Mouse (Mus musculus) midbrain, embryonic 13.5 days (tissue): ENCODE data around the gene C330021F23Rik. TPM values are rescaled to one million over a fixed set of nuclear protein-coding genes. Genes with fewer than 3 reads are reported as not detected.
"Not testable (repeated sequence)": the region's sequence is repeated elsewhere in the genome, so short reads cannot be mapped to it uniquely, and the experiment has no call there.

ENCODE experiments used
- ATAC-seq: fragments of 200-750 bp; cut with Nextera tagmentation; 2 replicates; pipeline ENCODE4 v1.8.0; 2017; ENCODE audit warnings: mild to moderate bottlenecking, moderate TSS enrichment, moderate library complexity
- H3K27ac ChIP-seq: fragments of 300-500 bp; sonication (generic); 2 replicates; pipeline ENCODE4 v1.5.1; 2015; ENCODE audit warnings: inconsistent platforms, mild to moderate bottlenecking, moderate library complexity
- H3K27me3 ChIP-seq: fragments of 300-500 bp; sonication (generic); 2 replicates; pipeline ENCODE4 v1.6.1; 2015; ENCODE audit warnings: mild to moderate bottlenecking, inconsistent platforms
- H3K36me3 ChIP-seq: fragments of 300-500 bp; sonication (generic); 2 replicates; pipeline ENCODE4 v1.6.1; 2015; ENCODE audit warnings: mild to moderate bottlenecking, inconsistent platforms
- H3K4me1 ChIP-seq: fragments of 300-500 bp; sonication (generic); replicated peaks from 2 replicates; pipeline ENCODE4 v1.6.1; 2015; ENCODE audit warnings: inconsistent platforms
- H3K4me2 ChIP-seq: fragments of 300-500 bp; sonication (generic); replicated peaks from 2 replicates; pipeline ENCODE4 v1.6.1; 2015; ENCODE audit warnings: moderate library complexity, mild to moderate bottlenecking, inconsistent platforms
- H3K4me3 ChIP-seq: fragments of 300-500 bp; sonication (generic); replicated peaks from 2 replicates; pipeline ENCODE4 v1.5.1; 2015; ENCODE audit warnings: mild to moderate bottlenecking, inconsistent platforms
- H3K9ac ChIP-seq: fragments of 300-500 bp; sonication (generic); replicated peaks from 2 replicates; pipeline ENCODE4 v1.6.1; 2015; ENCODE audit warnings: mild to moderate bottlenecking, inconsistent platforms
- H3K9me3 ChIP-seq: fragments of 300-500 bp; sonication (generic); 2 replicates; pipeline ENCODE4 v1.6.1; 2016; ENCODE audit warnings: mild to moderate bottlenecking, inconsistent platforms
- WGBS: fragments of 180-500 bp; shearing (Covaris S2); methylation state at CpG from one replicate; pipeline ENCODE4 v1.1.7; 2015; 5-methylcytosine and 5-hydroxymethylcytosine counted together
- polyA plus RNA-seq: library from polyadenylated mRNA; unstranded; fragments of >200 nt; fragmentation: Nextera tagmentation; extraction: Ambion mirVana; gene quantifications from 2 replicates; pipeline ENCODE4 v1.2.1, GENCODE M21; 2015

The C330021F23Rik gene
- polyA plus RNA-seq, 1 experiment from 2014 or later, result 1.3 TPM

GRCm38 (mm10) chr8:3568378-3568777, 588 bp downstream of the C330021F23Rik start:
- Histone ChIP-seq H3K27ac (no peak overlapping the region), H3K4me3 (peak overlapping the region; percentile 20)
- no peak for ATAC-seq

GRCm38 (mm10) chr8:3569784-3570183, 2.0 kb downstream of the C330021F23Rik start:
- H3K9ac ChIP-seq, result no peak overlapping the region
- no peak for ATAC-seq
- no peak overlapping the region for H3K4me3 ChIP-seq
- H3K4me1 ChIP-seq, result peaks cover 18% of the 10 kb centered on the region
- no peaks in the 10 kb centered on the region for H3K9me3 ChIP-seq
- H3K27ac ChIP-seq, result no peak overlapping the region
- 95% methylated on average over 5 of the region's 5 CpGs for WGBS
- no peaks in the 10 kb centered on the region for H3K27me3 ChIP-seq
- no peaks in the 10 kb centered on the region for H3K36me3 ChIP-seq
- no peak overlapping the region for H3K4me2 ChIP-seq

More at GRCm38 (mm10) chr8:3568378-3568777, 588 bp downstream of the C330021F23Rik start:
- Histone ChIP-seq H3K4me1 (peaks cover 18% of the 10 kb centered on the region), H3K9me3 (no peaks in the 10 kb centered on the region), H3K4me2 (peak overlapping the region; percentile 43), H3K27me3 (no peaks in the 10 kb centered on the region), H3K36me3 (no peaks in the 10 kb centered on the region), H3K9ac (peak overlapping the region; percentile 37; the same call in 1 of the 2 replicates)
- 3% methylated on average over 7 of the region's 7 CpGs for WGBS

- Histone ChIP-seq H3K27me3 (no peaks in the 10 kb centered on the region), H3K9me3 (no peaks in the 10 kb centered on the region), H3K36me3 (no peaks in the 10 kb centered on the region), H3K4me3 (no peak overlapping the region), H3K27ac (no peak overlapping the region), H3K4me2 (no peak overlapping the region), H3K4me1 (no peaks in the 10 kb centered on the region), H3K9ac (no peak overlapping the region)
- ATAC-seq, result no peak
- 95% methylated on average over 3 of the region's 3 CpGs for WGBS
Measured at GRCm38 (mm10) chr8:3574546-3574945, 6.8 kb downstream of the C330021F23Rik start.

- Histone ChIP-seq H3K9ac (no peak overlapping the region), H3K9me3 (no peaks in the 10 kb centered on the region), H3K36me3 (no peaks in the 10 kb centered on the region), H3K4me3 (no peak overlapping the region), H3K27me3 (no peaks in the 10 kb centered on the region), H3K4me1 (no peaks in the 10 kb centered on the region), H3K4me2 (no peak overlapping the region), H3K27ac (no peak overlapping the region)
- 80% methylated on average over 15 of the region's 15 CpGs for WGBS
- no peak for ATAC-seq
Measured at GRCm38 (mm10) chr8:3576211-3576960, 8.6 kb downstream of the C330021F23Rik start.

- Histone ChIP-seq H3K9me3 (no peaks in the 10 kb centered on the region), H3K27me3 (no peaks in the 10 kb centered on the region), H3K27ac (no peak overlapping the region), H3K36me3 (no peaks in the 10 kb centered on the region), H3K9ac (no peak overlapping the region), H3K4me2 (no peak overlapping the region), H3K4me3 (no peak overlapping the region), H3K4me1 (no peaks in the 10 kb centered on the region)
- ATAC-seq, result no peak
- WGBS, result 83% methylated on average over 9 of the region's 9 CpGs
Measured at GRCm38 (mm10) chr8:3579390-3580364, 11.9 kb downstream of the C330021F23Rik start.

GRCm38 (mm10) chr8:3581961-3582360, 14.2 kb downstream of the C330021F23Rik start:
- H3K27me3 ChIP-seq, H3K4me2 ChIP-seq, H3K4me3 ChIP-seq, H3K9ac ChIP-seq, ATAC-seq, H3K9me3 ChIP-seq, H3K27ac ChIP-seq, H3K4me1 ChIP-seq, H3K36me3 ChIP-seq: not testable (repeated sequence)
- 81% methylated on average over 1 of the region's 3 CpGs for WGBS

- Histone ChIP-seq H3K4me3 (no peak overlapping the region), H3K9ac (no peak overlapping the region), H3K9me3 (no peaks in the 10 kb centered on the region), H3K4me2 (no peak overlapping the region), H3K27me3 (no peaks in the 10 kb centered on the region), H3K27ac (no peak overlapping the region), H3K4me1 (peaks cover 10% of the 10 kb centered on the region), H3K36me3 (no peaks in the 10 kb centered on the region)
- no peak for ATAC-seq
- 89% methylated on average over 2 of the region's 2 CpGs for WGBS
Measured at GRCm38 (mm10) chr8:3586452-3586851, 18.7 kb downstream of the C330021F23Rik start.

- WGBS, result 4% methylated on average over 7 of the region's 7 CpGs
- H3K27me3 ChIP-seq, result no peaks in the 10 kb centered on the region
- no peak for ATAC-seq
- H3K4me3 ChIP-seq, result peak within 1 kb of the TSS; percentile 86
- no peaks in the 10 kb centered on the region for H3K36me3 ChIP-seq
- no peaks in the 10 kb centered on the region for H3K9me3 ChIP-seq
- peaks cover 10% of the 10 kb centered on the region for H3K4me1 ChIP-seq
- H3K9ac ChIP-seq, result peak within 1 kb of the TSS; percentile 90
- H3K4me2 ChIP-seq, result peak within 1 kb of the TSS; percentile 79
- H3K27ac ChIP-seq, result peak within 1 kb of the TSS; percentile 86
Measured at GRCm38 (mm10) chr8:3586993-3587390, 19.2 kb downstream of the C330021F23Rik start, which contains the start of gene Camsap3. Camsap3 (plus strand) TSS chr8:3587293.

GRCm38 (mm10) chr8:3587391-3588257, 19.8 kb downstream of the C330021F23Rik start:
- Histone ChIP-seq H3K4me2 (peak overlapping the region; percentile 79), H3K9me3 (no peaks in the 10 kb centered on the region), H3K27ac (peak overlapping the region; percentile 86), H3K4me1 (peaks cover 10% of the 10 kb centered on the region), H3K36me3 (no peaks in the 10 kb centered on the region), H3K27me3 (no peaks in the 10 kb centered on the region), H3K9ac (peak overlapping the region; percentile 90), H3K4me3 (peak overlapping the region; percentile 86)
- WGBS, result under 1% methylated on average over 76 of the region's 77 CpGs
- ATAC-seq, result peak; percentile 79

GRCm38 (mm10) chr8:3588258-3588633, 20.5 kb downstream of the C330021F23Rik start:
- Histone ChIP-seq H3K36me3 (no peaks in the 10 kb centered on the region), H3K9ac (peak overlapping the region; percentile 90), H3K27ac (peak overlapping the region; percentile 86), H3K27me3 (no peaks in the 10 kb centered on the region), H3K4me1 (peaks cover 10% of the 10 kb centered on the region), H3K9me3 (no peaks in the 10 kb centered on the region), H3K4me3 (peak overlapping the region; percentile 86), H3K4me2 (peak overlapping the region; percentile 79)
- peak; percentile 73 for ATAC-seq
- WGBS, result 2% methylated on average over 11 of the region's 11 CpGs

- 76% methylated on average over 3 of the region's 3 CpGs for WGBS
- Histone ChIP-seq H3K4me3 (no peak overlapping the region), H3K4me2 (no peak overlapping the region), H3K36me3 (peaks cover 8% of the 10 kb centered on the region), H3K27me3 (no peaks in the 10 kb centered on the region), H3K9me3 (no peaks in the 10 kb centered on the region), H3K9ac (0 out of 2 replicates have a peak overlapping the region, but pooled peaks have one; percentile 11), H3K4me1 (peaks cover 13% of the 10 kb centered on the region), H3K27ac (no peak overlapping the region)
- ATAC-seq, result no peak
Measured at GRCm38 (mm10) chr8:3593470-3593869, 25.7 kb downstream of the C330021F23Rik start.
